Mouse (Mus musculus) liver, adult 2 months (tissue): Measurements from ENCODE around the gene Htra1. TPM values are rescaled to one million over a fixed set of nuclear protein-coding genes. Genes with fewer than 3 reads are reported as not detected.

Source experiments
- DNase-seq: peaks from one replicate; pipeline ENCODE4 v3.0.0-alpha.2; 2011; ENCODE audit warnings: low read depth, low spot score; ENCODE audit errors: extremely low read depth
- H3K27ac ChIP-seq: fragments of 200-500 bp; replicated peaks from 2 replicates; pipeline ENCODE4 v1.5.1; 2012; ENCODE audit warnings: low read depth, mild to moderate bottlenecking, control low read depth, inconsistent platforms, low read length; ENCODE audit not compliant: insufficient read depth
- H3K27me3 ChIP-seq: fragments of 200-500 bp; 2 replicates; pipeline ENCODE4 v1.6.1; 2012; ENCODE audit warnings: mild to moderate bottlenecking, moderate library complexity, low read length, inconsistent platforms; ENCODE audit not compliant: control insufficient read depth, insufficient read depth
- H3K36me3 ChIP-seq: fragments of 200-500 bp; 2 replicates; pipeline ENCODE4 v1.6.1; 2012; ENCODE audit warnings: low read length, inconsistent platforms; ENCODE audit not compliant: control insufficient read depth, insufficient read depth
- H3K4me1 ChIP-seq: fragments of 200-500 bp; 2 replicates; pipeline ENCODE4 v1.6.1; 2011; ENCODE audit warnings: low read length; ENCODE audit not compliant: control insufficient read depth, insufficient read depth
- H3K4me3 ChIP-seq: fragments of 200-500 bp; 2 replicates; pipeline ENCODE4 v1.5.1; 2011; ENCODE audit warnings: low read depth, mild to moderate bottlenecking, control low read depth, low read length, moderate library complexity; ENCODE audit not compliant: insufficient read depth
- H3K79me2 ChIP-seq: fragments of 200-500 bp; 2 replicates; pipeline ENCODE4 v1.6.1; 2012; ENCODE audit warnings: inconsistent platforms, mild to moderate bottlenecking, low read length, moderate library complexity; ENCODE audit not compliant: control insufficient read depth, insufficient read depth
- H3K9ac ChIP-seq: fragments of 200-500 bp; 2 replicates; pipeline ENCODE4 v1.6.1; 2012; ENCODE audit warnings: low read depth, mild to moderate bottlenecking, control low read depth, inconsistent platforms, low read length
- CTCF ChIP-seq: fragments of 200-500 bp; IDR thresholded peaks from 2 replicates; pipeline ENCODE4 v1.5.1; 2011; ENCODE audit warnings: low read depth, low read length, control low read depth
- POLR2A ChIP-seq: fragments of 200-500 bp; IDR thresholded peaks from 2 replicates; pipeline ENCODE4 v1.6.1; 2011; ENCODE audit warnings: low read length, control low read depth; ENCODE audit not compliant: insufficient read depth; ENCODE audit errors: extremely low read depth
- WGBS: fragments of 180-500 bp; shearing (Covaris S2); methylation state at CpG from one replicate; pipeline ENCODE4 v1.1.7; 2018; 5-methylcytosine and 5-hydroxymethylcytosine counted together
- polyA plus RNA-seq: library from polyadenylated mRNA; depleted of rRNA; stranded (reverse); fragments of >200 nt; gene quantifications from 2 replicates; pipeline ENCODE4 v1.2.3, GENCODE M21; 2012
- total RNA-seq: library from RNA; depleted of rRNA; stranded (reverse); fragments of >200 nt; gene quantifications from 2 replicates; pipeline ENCODE4 v1.2.3, GENCODE M21; 2014

Htra1 gene
- total and polyA plus RNA-seq, 2 experiments: 2.6 to 3.2 TPM

DNA sequence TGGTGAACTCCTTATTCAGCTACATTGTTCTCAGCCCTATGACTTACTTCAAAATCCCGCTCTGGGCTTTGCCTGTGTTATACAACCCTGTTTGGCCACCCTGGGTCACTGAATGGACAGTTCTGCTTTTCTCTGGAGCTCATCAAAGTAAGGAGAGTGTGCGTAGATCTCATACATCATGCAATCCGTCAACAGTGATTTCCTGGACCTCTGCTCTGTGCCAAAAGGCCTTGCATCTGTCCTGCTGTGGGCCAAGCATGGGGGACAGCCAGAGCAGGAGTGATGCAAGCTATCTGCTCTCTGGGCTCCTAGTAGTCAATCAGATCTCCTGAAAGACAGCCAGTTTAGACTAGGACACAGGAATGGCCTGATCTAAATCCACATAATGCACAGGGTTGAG lies 49.8 kb downstream of the Htra1 start:
- Histone ChIP-seq H3K27ac (no peak overlapping the region), H3K9ac (no peak overlapping the region), H3K79me2 (no peaks in the 10 kb centered on the region), H3K36me3 (no peaks in the 10 kb centered on the region), H3K4me3 (no peak overlapping the region), H3K4me1 (peaks cover 15% of the 10 kb centered on the region), H3K27me3 (peaks cover 9% of the 10 kb centered on the region)
- 15% methylated on average over 3 of the region's 3 CpGs for WGBS
- peak; percentile 90 for DNase-seq
- TF ChIP-seq CTCF: no peak
- TF ChIP-seq POLR2A: no peak

DNA sequence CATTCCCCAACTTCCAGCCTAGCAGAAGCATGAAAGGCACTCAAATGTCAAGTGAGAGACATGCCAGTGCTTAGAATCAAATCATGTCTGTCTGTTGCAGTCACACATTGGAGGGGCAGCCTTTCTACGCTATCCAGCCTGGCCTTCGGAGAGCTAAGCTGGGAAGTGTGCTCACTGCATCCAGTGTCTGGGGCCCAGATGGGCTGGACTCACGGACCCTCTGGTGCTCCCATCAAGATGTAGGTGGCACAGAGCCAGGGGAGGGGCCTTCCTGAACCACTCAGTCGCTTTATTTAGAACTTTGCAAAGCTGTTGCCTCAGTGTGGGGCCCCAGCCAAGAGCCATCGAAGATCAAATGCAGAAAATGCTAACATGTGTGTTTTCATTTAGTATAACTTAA lies 52.2 kb downstream of the Htra1 start:
- no peak for TF ChIP-seq CTCF
- TF ChIP-seq POLR2A: no peak
- whole genome bisulfite sequencing: 85% methylated on average over 5 of the region's 5 CpGs
- Histone ChIP-seq H3K4me3 (no peak overlapping the region), H3K36me3 (no peaks in the 10 kb centered on the region), H3K9ac (no peak overlapping the region), H3K79me2 (no peaks in the 10 kb centered on the region), H3K27me3 (peaks cover 5% of the 10 kb centered on the region), H3K27ac (no peak overlapping the region), H3K4me1 (peaks cover 15% of the 10 kb centered on the region)
- DNase-seq: no peak

DNA sequence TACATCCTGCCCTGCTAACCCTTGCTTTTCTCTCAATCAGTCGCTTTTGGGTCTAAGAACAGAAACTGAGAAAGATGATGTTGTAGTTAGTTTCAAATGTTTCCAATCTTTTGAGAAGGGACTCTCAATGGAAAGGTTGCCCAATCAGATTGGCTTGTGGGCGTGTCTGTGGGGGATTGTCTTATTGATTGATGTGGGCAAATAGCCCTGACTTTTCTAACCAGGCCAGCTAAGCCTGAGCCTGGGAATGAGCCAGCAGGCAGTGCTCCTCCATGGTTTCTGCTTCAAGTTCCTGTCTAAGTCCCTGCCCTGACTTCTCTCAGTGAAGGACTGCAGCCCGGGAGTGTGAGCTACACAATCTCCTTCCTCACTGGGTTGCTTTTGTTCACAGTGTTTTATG lies 53.5 kb downstream of the Htra1 start:
- WGBS: 37% methylated on average over 3 of the region's 3 CpGs

DNA sequence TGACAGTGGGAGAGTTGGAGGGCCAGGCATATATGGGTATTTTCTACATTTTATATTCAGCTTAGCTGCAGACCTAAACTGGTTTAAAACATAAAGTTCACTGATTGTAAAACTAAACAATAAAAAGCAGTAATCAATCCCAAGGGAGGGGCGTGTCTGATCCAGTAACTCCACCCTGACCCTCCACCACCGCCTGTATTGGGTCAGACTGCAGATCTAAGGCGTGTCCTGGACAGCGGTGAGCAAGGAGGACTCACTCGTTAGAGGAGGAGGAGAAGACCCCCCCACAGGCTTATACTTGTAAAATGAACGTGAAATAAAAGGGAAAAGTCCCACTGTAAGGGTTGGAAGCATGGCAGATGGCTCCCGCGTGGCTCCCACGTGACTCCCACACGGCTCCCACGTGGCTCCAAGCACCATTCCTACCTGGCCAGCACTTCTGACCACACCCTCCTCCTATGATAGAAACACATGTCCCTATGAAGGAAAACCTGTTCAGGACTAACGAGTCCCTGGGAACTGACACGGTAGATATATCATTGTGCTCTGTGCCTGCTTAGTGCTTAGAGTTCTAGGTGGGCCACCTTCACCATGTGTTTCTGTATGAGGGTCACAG lies 55.4 kb downstream of the Htra1 start:
- Histone ChIP-seq H3K4me3 (no peak overlapping the region), H3K9ac (no peak overlapping the region), H3K36me3 (no peaks in the 10 kb centered on the region), H3K27ac (no peak overlapping the region), H3K79me2 (no peaks in the 10 kb centered on the region), H3K27me3 (peaks cover 4% of the 10 kb centered on the region; the same call in 1 of the 2 replicates), H3K4me1 (peaks cover 12% of the 10 kb centered on the region)
- TF ChIP-seq POLR2A (no peak), CTCF (no peak)
- 89% methylated on average over 13 of the region's 13 CpGs for WGBS
- no peak for DNase-seq

More for the DNA sequence above, 53.5 kb downstream of the Htra1 start:
- Histone ChIP-seq H3K9ac (no peak overlapping the region), H3K4me3 (no peak overlapping the region), H3K4me1 (peaks cover 16% of the 10 kb centered on the region), H3K27ac (no peak overlapping the region), H3K27me3 (peaks cover 2% of the 10 kb centered on the region; the same call in 1 of the 2 replicates), H3K36me3 (no peaks in the 10 kb centered on the region), H3K79me2 (no peaks in the 10 kb centered on the region)
- TF ChIP-seq CTCF (no peak), POLR2A (no peak)
- peak; percentile 71 for DNase-seq

DNA sequence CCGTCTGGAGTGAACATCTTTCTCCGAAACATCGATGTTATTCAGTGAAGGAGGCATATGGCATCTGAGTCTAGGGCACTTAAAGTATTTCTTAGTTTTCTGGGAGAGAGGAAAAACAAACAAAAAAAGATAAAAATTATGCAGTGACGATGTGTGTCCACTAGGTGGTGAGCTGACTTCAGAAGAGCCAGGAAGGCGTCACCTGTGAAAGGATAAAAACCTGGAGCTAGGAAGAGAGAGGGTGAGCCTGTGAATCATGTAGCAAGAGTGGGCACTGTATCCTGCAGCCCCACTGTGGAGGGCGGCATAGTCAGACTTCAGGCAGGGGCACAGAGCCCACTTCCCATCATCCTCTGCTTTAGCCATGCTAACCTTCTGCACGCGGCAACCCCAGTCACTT lies 58.0 kb downstream of the Htra1 start:
- H3K4me1 ChIP-seq: peaks cover 12% of the 10 kb centered on the region
- no peak overlapping the region for H3K4me3 ChIP-seq
- H3K9ac ChIP-seq: no peak overlapping the region
- H3K27me3 ChIP-seq: peaks cover 4% of the 10 kb centered on the region; the same call in 1 of the 2 replicates
- 41% methylated on average over 8 of the region's 8 CpGs for WGBS
- no peaks in the 10 kb centered on the region for H3K79me2 ChIP-seq
- no peaks in the 10 kb centered on the region for H3K36me3 ChIP-seq
- peak; percentile 47 for TF ChIP-seq CTCF
- TF ChIP-seq POLR2A: no peak
- DNase-seq: peak; percentile 30
- no peak overlapping the region for H3K27ac ChIP-seq

DNA sequence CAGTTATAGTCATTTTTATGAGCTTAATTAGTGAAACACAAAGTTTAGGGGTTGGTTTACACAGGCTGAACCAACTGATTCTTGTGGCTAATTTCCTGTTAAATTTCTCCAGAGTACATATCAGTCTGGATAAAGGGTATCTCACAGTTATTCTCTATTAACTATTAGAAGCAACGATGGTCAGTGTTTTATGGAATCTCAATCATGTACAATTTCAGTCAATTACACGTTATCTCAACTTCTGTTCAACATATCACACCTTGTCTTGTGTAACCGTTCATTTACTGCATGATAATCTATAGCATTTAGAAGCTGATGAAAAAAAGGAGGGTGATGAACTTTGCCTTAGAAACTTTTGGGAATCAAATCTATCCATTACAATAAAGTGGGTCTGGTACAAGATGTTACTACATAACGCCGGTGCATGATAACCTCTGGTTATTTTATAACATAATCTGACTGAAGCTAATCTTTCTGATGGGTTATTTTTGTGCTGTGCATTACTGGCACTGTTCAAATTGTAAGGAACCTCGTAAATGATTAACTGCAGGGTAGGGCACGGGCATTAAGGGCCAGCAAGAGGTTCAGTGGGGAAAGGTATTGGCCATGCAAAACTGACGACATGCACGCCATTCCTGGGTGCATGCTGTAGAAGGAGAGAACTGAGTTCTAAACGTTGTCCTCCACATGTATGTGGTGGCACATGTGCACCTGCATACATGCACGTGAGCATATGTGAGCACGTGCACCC lies 66.2 kb downstream of the Htra1 start:
- TF ChIP-seq POLR2A (no peak), CTCF (no peak)
- Histone ChIP-seq H3K4me1 (no peaks in the 10 kb centered on the region), H3K9ac (no peak overlapping the region), H3K36me3 (no peaks in the 10 kb centered on the region), H3K27me3 (peaks cover 21% of the 10 kb centered on the region; the same call in 1 of the 2 replicates), H3K4me3 (no peak overlapping the region), H3K79me2 (no peaks in the 10 kb centered on the region), H3K27ac (no peak overlapping the region)
- 69% methylated on average over 12 of the region's 12 CpGs for WGBS
- no peak for DNase-seq
